Mouse (Mus musculus) urinary bladder, adult 2 months (tissue): ENCODE data around the gene Arhgef2. TPM values are rescaled to one million over a fixed set of nuclear protein-coding genes. Genes with fewer than 3 reads are reported as not detected.
A peak's percentile ranks its signal among the peaks of the same experiment; 100 is the strongest.

ENCODE experiments used
- DNase-seq: peaks from one replicate; pipeline ENCODE4 v3.0.0; 2022; ENCODE audit warnings: low spot score
- polyA plus RNA-seq: library from polyadenylated mRNA; depleted of rRNA; stranded (reverse); fragments of >200 nt; gene quantifications from 2 replicates; pipeline ENCODE4 v1.2.3, GENCODE M21; 2012

Arhgef2 gene
- polyA plus RNA-seq, 1 experiment: 47.7 TPM

GRCm38 (mm10) chr3:88620992-88621536 lies 15.3 kb downstream of the Arhgef2 start:
- DNase-seq: peak; percentile 59

DNA sequence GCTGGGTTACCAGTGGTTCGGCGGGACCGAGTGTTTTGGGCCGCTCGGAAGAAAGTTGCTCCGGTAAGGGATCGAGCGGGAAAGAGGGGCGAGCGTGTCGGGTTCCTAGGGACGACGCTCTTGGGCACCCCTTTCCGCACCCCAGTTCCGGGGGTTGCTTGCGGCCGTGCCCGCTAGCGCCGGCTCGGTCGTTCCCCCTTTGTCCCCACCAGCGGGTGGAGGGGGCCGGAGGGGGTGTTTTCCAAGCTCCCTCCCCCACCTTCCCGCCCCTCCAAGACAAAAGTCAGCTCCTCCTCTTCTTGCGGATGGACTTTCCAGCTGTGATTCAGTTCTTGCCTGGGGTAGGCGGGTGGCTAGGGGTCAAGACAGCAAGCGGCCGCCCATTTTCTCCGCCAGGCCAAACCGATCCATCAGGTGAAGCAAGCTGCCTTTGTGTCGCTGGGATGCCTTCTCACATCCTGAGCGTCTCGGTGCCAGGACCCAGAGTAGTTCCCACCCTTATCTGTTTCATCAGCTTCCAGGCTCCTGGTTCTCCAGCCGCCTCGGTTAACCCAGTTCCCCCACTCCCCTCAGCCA lies 15.9 kb downstream of the Arhgef2 start:
- DNase-seq: no peak

DNA sequence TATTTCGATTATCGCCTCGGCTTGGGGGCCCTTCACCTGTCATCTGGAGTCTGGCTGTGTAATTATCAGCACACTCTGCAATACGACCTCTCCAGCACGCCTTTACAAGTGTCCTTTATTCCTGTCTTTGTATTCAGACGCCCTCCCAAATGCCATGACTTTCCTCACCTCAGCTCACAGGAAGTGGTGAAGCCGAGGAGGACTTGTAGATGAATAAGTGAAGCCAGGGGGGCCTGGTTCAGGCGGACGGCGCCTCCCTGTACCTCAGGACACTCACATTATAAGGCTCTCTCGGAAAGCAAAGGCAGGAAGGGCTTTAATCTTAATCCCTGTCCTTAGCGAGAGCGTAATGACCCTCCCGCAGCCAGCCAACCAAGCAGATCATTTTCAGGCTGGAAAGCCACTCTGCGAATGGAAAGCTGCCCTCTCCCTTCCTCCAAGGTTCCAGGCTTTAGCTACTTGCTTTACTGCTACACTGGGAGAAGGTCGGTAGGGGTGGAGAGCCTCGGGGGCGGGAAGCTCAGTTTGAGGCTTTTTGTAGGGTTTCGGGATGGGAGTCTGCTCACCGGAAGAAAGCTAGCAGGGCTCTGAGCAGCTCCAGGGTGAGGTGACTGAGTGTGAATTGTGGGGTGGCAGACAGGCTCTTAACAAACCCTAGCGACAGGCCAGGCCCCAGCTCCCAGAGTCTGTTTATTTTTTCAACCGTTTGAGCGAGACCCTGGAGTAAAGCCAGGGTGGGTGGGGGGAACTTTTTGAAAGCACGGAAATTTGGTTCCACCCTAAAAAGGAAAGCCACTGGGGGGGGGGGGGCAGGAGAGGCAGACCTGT lies 16.6 kb downstream of the Arhgef2 start:
- DNase-seq: no peak

- no peak for DNase-seq
Measured at GRCm38 (mm10) chr3:88622941-88623345, 17.2 kb downstream of the Arhgef2 start.

- no peak for DNase-seq
Measured at GRCm38 (mm10) chr3:88623346-88624135, 17.8 kb downstream of the Arhgef2 start.

DNA sequence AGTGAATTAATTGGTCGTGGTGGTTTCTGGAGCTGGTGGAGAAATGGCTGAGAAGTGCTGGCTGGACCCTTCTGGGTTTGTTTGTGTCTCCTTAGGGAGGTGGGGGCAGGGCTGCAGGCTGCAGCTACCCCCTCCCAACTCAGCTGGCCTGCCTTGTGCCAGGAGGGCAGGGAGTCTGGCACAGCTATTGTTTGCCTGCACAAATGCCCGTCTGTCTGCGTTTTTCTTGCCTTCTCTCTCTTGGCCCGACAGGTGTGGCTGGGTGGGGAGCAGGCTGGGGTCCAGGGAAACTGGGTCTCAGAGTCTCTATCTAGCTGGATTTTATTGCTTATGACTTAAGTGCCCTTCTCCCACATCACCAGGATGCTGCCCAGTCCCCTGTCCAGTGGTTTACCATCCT lies 18.6 kb downstream of the Arhgef2 start:
- no peak for DNase-seq

GRCm38 (mm10) chr3:88624951-88625350 lies 19.2 kb downstream of the Arhgef2 start:
- no peak for DNase-seq

DNA sequence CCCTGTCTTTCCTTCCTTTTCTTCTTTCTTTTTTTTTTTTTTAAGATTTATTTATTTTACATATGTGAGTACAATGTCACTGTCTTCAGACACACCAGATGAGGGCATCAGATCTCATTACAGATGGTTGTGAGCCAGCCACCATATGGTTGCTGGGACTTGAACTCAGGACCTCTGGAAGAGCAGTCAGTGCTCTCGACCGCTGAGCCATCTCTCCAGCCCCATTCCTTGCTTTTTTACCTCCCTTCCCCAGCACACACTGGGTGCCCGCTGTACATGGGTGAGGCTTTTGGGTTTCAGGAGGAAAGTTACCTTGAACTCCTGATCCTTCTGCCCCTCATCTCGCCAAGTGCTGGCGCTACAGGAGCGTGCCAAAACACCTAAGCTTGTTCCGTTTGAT lies 19.8 kb downstream of the Arhgef2 start:
- no peak for DNase-seq

GRCm38 (mm10) chr3:88626316-88626715 lies 20.6 kb downstream of the Arhgef2 start:
- no peak for DNase-seq

DNA sequence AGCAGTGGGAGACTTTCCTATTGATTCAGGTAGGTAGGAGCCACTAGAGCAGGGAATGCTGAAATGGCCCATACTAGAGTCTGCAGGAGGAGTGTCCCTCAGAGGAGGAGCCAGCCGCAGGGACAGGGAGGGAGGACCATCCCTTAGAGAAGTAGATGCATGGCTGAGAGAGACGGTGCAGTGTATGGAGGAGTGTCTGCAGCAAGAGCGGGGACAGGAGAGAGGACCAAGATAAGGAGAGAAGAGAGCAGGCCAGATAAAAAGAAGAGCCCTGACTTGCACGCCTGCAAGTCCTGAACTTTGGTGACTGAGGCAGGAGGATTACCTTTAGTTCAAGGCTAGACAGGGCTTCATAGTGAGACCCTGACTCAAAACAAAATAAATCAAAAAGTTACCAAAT lies 21.3 kb downstream of the Arhgef2 start:
- DNase-seq: no peak

DNA sequence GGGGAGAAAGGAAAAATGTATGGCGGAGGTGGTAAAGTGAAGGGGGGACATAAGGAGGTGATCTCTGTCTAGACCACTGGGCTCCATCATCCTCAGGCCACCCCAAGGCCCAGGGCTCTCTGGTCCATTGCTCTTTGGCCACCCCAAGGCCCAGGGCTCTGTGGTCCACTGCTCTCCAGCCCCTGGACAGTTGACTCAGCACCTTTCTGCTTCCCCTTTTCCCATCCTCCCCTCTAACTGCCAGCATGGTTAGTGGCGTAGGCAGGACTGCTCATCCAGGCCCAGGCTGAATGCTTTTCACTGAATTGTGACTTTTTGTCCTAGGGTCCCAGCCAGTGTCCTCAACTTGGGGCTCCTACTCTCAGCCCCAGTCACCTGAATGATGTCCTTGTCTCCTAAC lies 21.8 kb downstream of the Arhgef2 start:
- DNase-seq: no peak

DNA sequence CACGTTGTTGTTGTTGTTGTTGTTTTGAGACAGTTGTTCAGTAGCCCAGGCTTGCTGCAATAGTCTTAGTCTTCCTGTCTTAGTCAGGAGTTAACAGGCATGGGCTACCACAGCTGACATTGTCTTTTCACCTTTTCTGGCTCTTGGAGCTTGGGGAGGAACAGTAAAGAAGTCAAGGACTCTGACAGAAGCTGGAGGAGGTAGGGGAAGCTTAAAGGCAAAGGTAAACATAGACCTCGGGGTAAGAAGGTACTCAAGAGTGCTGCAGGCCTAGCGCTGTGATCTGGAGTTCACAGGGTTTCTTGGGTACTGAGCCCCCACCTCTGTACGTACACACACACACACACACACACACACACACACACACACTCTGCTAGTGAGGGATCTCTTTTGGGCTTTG lies 23.0 kb downstream of the Arhgef2 start:
- no peak for DNase-seq

DNA sequence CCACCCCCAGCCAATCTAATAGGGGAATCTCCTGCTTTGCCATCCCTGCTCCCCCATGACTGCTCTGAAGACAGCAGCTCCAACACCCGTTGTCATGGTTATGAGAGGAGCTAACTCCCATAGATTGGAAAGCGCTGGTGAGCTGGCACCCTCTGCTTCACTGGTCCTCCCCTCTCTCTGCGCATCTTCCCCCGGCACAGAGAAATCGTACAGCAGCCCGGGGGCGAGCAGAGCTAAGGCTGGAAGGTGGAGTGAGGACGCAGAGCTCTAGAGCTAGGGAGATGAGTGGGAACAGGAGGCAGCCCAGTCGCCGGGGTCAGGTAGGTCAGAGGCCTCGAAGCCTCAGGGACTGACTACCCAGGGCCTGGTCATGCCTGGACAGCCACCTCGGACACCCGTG lies 23.5 kb downstream of the Arhgef2 start:
- DNase-seq: no peak

DNA sequence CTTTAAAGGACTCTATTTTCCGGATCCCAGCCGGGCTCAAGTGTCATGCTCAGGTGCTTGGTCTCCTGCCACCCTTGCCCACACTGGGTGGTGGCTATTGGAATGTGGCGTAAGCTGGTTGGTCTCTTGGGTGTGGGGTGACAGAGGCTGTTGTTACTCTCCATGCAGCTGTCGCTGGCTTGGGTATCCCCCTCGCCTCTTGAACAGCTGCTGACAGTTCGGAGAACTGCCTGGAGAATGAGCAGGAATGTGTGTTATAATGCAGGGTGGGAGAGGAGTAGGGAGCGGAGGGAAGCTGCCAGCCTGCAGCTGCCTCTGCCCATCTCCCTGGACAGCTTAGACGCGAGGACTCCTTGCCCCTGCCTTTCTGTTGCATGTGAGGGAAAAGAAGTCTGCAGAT lies 24.3 kb downstream of the Arhgef2 start:
- DNase-seq: no peak

DNA sequence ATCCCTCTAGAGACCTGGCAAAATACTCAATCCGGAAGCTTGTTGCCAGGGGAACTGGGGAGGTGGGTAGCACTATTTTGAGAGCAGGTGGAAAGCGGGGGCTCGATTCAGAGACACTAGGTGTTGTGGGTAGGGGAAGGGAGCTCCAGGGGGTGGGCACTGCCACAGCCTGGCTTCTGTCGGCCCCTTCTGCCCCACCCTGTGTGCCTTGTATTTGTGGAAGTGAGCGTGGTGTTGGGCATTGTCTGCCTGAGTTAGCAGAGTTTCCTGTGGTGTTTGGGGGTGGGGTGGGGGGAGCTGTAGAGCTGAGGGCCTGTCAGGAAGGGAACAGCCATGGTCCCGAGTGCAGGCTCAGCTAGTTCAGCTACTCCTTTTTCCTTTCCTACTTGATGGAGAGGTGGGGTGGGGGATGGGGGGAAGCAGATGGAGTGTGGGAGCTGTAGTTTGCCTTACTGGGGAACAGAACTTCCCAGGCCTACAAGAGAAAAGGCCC lies 25.1 kb downstream of the Arhgef2 start:
- no peak for DNase-seq

GRCm38 (mm10) chr3:88631921-88632587 lies 26.3 kb downstream of the Arhgef2 start:
- no peak for DNase-seq

- DNase-seq: no peak
Measured at GRCm38 (mm10) chr3:88633056-88633455, 27.3 kb downstream of the Arhgef2 start.

- DNase-seq: no peak
Measured at GRCm38 (mm10) chr3:88635506-88636275, 29.9 kb downstream of the Arhgef2 start.

GRCm38 (mm10) chr3:88636555-88636986 lies 30.8 kb downstream of the Arhgef2 start:
- no peak for DNase-seq

DNA sequence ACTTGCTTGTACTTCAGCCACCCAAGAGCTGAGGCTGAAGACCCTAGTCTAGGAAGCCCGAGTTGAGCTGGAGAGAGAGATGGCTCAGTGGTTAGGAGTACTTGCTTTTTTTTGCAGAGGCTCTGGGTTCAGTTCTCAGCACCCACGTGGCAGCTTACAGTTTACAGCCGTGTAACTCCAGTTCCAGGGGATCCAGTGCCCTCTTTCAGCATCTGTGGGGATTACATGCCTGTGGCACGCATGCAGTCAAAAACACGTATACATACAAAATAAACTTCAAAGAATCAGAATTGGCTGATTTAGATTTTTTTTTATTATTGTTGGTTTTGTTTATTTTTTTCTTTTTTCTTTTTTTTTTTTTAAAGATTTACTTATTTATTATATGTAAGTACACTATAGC lies 31.4 kb downstream of the Arhgef2 start:
- DNase-seq: no peak

- DNase-seq: no peak
Measured at GRCm38 (mm10) chr3:88639239-88639638, 33.5 kb downstream of the Arhgef2 start.
